Mouse (Mus musculus): ENCODE results near the gene Pmm2.

- TF ChIP-seq CTCF (IDR thresholded peaks at IDR 0.05; ENCODE audit: control insufficient read depth, insufficient read depth, insufficient read length) = no peak
- TF ChIP-seq MYOG (IDR thresholded peaks at IDR 0.05; ENCODE audit: control insufficient read depth, extremely low read depth, insufficient read length) = no peak
- TF ChIP-seq MAX (IDR thresholded peaks at IDR 0.05) = no peak
Measured at GRCm38 (mm10) chr16:8679780-8680179, 42.3 kb downstream of the Pmm2 start.

Data from C2C12 (cell line).